Mouse (Mus musculus) natural killer cell, adult 2 months (primary cell): ENCODE measurements around the gene Pcsk5.

Experiments
- DNase-seq, 2 experiments: peaks; one replicate each; pipeline ENCODE4 v3.0.0; 2022; ENCODE audit warnings: low spot score in 2 of 2

Gene Pcsk5

GRCm38 (mm10) chr19:17396802-17397201, 440.6 kb downstream of the Pcsk5 start:
- DNase-seq = peak in 1 of 2 experiments; percentile 14

GRCm38 (mm10) chr19:17393841-17394591, 443.4 kb downstream of the Pcsk5 start, which contains the start of gene Rfk:
Gene Rfk (plus strand): TSS chr19:17394043.
- peak; percentile 88 to 92 for DNase-seq

DNA sequence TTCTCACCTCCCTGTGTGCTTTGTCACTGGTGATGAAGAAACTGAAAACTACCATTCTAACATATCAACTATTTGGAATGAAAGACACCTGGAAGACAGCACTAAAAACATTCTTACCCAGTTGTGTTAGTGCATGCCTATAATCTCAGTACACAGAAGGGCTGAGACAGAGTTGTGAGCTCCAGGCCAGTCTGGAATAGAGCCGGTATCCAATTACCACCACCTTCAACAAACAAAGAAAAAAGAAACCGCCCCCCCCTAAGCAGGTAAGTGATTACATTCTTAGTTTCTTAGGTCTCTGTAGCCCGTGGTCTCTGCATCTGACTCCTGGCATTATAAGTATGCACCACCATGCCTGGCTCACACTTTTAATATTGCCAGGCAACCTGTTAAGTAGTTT, 444.6 kb downstream of the Pcsk5 start:
- no peak for DNase-seq

GRCm38 (mm10) chr19:17388404-17388803, 449.0 kb downstream of the Pcsk5 start:
- DNase-seq = peak in 1 of 2 experiments; percentile 10

GRCm38 (mm10) chr19:17386424-17386823, 451.0 kb downstream of the Pcsk5 start:
- no peak for DNase-seq

DNA sequence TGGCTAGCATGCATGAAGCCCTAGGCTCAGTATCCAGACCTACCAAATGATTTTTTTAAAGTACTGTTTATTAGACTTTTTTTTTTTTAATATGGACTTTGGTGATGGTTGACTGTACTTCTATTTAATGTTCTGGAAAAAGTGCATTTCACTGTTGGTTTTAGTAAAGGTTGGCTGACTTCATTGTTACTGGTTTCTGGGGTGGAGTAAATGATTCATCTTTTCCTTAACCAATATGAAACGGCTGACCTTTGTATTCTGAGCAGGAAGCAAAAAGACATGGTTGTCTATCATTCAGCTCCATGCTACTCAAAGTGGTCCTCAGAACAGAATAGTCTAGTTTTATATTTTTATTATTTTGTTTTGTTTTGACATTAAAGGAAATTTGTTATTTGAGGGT, 452.0 kb downstream of the Pcsk5 start:
- no peak for DNase-seq

- DNase-seq = no peak
Measured at GRCm38 (mm10) chr19:17385022-17385421, 452.4 kb downstream of the Pcsk5 start.

DNA sequence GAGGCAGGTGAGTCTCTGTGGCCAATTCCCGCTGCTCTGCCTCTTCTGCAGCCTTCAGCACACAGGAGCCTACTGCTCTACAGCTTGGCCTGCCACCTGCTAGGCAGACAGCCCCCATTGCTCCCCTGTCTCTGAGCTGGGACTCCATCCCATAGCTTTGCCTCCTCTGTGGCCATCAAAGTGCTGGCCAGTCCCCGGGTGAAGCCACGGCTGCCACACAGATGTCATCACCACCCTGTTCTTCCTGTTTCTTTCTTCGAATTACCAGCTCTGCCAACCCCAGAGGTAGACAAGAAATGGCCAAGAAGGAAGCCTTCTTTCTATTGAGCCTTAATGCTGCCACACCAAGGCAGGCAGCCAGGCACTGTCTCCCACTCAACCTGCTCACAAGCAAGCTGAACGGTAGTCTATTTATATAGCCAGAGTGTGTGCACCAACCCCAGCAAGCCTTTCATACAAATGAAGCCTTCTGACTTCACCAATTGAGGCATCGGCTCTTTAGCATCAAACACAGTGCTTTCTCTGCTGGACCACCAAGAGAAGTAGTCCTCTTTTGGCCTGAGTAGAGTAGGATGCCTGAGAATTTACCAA, 454.5 kb downstream of the Pcsk5 start:
- DNase-seq = peak in 1 of 2 experiments; percentile 16
